Mouse (Mus musculus): ENCODE measurements around the gene Pou6f2. TPM values are rescaled to one million over a fixed set of nuclear protein-coding genes. Genes with fewer than 3 reads are reported as not detected.

Gene Pou6f2
- 1.5 and 2.3 TPM in 2 replicates for polyA plus RNA-seq (2016; fragmentation: Nextera tagmentation; extraction: Ambion mirVana)

DNA sequence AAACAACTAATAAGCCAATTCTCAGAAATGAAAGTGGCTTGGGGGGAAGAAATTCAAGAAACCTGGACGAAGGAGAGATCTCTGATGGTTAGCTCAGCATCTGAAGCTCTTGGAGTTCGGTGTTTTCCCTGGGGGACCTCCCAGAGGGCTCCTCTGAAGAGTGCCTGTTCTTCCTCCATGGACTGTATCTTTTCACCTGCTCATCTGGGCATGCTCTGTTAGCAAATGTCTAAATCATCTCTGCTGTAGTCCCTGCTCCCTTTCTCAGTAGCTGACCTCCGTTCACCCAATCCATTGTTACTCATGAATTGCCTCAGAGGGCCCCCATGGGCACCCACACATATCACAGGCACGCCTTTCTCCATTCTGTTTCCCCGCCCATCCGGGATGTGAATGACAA, at the start of gene Pou6f2:
Gene Pou6f2, minus strand, starts transcription at position 101 of the 400 bp plus-strand sequence.
- no peak within 1 kb of the TSS for H3K4me3 ChIP-seq
- H3K36me3 ChIP-seq: no peaks in the 10 kb centered on the region
- H3K27ac ChIP-seq: no peak within 1 kb of the TSS
- no peaks in the 10 kb centered on the region for H3K4me1 ChIP-seq
- DNase-seq (ENCODE audit: low spot score): no peak
- no peaks in the 10 kb centered on the region for H3K27me3 ChIP-seq (ENCODE audit: insufficient read depth, poor library complexity, severe bottlenecking)
- WGBS: 73% methylated on average over 6 of the region's 6 CpGs
- no peaks in the 10 kb centered on the region for H3K9me3 ChIP-seq

DNA sequence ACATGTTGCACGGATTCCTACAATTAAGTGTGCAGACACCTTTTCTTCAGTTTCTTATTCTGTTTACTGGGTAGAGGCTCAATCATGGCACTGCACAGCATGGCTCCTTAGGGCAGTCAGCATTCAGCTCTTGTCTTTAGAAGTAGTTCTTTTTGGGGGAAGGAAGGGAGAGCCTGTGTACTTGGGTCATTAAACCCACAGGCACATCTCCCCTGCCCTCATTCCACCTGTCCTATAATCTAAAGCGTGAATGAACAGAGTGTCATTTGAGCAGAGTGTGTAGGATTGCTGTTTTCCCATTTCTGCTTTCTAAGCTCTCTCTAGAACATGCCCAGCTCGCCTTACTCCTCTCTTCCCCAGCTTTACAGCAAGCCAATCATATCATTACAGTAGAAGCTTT, 42.4 kb upstream of the Pou6f2 start:
- no peak overlapping the region for H3K4me3 ChIP-seq
- no peaks in the 10 kb centered on the region for H3K27me3 ChIP-seq (ENCODE audit: insufficient read depth, poor library complexity, severe bottlenecking)
- no peak for DNase-seq (ENCODE audit: low spot score)
- H3K27ac ChIP-seq: no peak overlapping the region
- H3K4me1 ChIP-seq: no peaks in the 10 kb centered on the region
- H3K36me3 ChIP-seq: no peaks in the 10 kb centered on the region
- 72% methylated on average over 3 of the region's 3 CpGs for WGBS
- no peaks in the 10 kb centered on the region for H3K9me3 ChIP-seq

DNA sequence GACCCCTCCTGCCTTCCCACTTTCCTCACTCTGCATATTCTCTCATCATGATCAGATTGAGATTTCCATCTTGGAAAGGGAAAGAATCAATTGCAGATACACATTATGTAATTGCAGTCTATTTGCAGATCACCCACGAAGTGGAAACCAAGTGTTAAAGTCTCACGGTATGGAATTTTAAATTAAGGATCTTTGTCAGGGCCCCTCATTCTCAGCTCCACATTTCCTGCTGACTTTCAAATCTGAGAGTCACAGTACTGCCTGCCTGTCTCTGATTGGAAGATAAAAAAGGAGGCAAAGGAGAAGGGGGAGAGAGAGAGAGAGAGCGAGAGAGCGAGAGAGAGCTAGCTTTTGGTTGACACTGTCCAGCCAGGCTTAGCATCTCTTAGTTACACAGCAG, 9.8 kb downstream of the Pou6f2 start:
- Histone ChIP-seq H3K4me3 (no peak overlapping the region), H3K27ac (no peak overlapping the region), H3K4me1 (no peaks in the 10 kb centered on the region), H3K9me3 (no peaks in the 10 kb centered on the region), H3K36me3 (no peaks in the 10 kb centered on the region), H3K27me3 (ENCODE audit: insufficient read depth, poor library complexity, severe bottlenecking) (no peaks in the 10 kb centered on the region)
- WGBS: 77% methylated on average over 4 of the region's 4 CpGs
- DNase-seq (ENCODE audit: low spot score): no peak

DNA sequence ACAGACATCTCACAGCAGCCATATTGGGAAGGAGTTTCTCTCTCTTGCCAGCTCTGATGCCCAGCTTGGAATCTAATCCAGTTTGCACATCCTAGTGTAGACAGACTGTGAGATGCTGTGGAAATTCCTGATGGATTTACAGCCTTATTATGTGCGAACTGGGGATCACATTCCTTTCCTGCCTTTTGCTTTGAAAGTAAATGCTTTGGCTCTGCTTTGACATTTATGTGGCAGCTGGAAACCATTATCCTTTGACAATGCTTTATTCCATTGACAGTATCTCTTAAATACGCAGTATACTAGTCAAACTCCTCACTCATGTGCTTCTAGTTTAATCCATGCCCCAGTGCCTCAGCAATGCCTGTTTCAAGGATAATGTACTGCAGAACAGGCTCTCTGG, 34.1 kb downstream of the Pou6f2 start:
- DNase-seq (ENCODE audit: low spot score): no peak
- Histone ChIP-seq H3K27me3 (ENCODE audit: insufficient read depth, poor library complexity, severe bottlenecking) (no peaks in the 10 kb centered on the region), H3K9me3 (no peaks in the 10 kb centered on the region), H3K36me3 (no peaks in the 10 kb centered on the region), H3K4me1 (no peaks in the 10 kb centered on the region), H3K27ac (no peak overlapping the region), H3K4me3 (no peak overlapping the region)
- WGBS: 62% methylated on average over 2 of the region's 2 CpGs

DNA sequence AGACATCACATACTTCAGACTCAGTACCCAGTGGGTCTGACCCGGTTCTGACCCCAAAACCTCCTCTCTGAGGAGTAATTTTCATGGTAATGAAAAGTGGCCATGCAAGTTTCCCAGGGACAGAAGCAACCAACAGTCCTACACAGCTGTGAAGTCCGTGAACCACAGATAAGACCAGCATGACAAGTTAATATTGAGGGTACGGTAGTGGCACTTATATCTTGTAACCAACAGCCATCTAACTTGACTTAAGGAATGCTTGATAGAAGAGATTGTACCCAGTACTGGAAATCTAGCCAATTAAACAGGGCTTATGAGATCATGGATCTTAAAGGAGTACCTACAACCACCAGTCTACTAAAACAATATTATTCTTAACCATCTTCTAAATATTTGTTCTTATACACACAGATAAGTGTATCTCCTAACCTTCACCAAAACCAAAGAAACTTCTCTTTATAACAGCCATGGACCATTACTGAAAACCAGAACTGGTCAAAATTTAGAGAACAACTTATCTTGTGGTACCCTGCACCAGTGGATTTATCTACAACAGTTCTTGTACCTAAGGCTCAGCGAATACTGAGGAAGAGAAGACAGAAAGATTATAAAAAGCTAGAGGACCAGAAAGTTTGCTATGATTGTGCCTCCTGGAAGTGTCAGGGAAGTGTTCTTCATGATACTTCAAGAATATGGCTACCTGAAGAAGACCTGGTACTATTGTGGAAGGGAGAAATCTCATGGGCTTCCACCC, 52.7 kb downstream of the Pou6f2 start:
- Histone ChIP-seq H3K27me3 (ENCODE audit: insufficient read depth, poor library complexity, severe bottlenecking) (no peaks in the 10 kb centered on the region), H3K9me3 (no peaks in the 10 kb centered on the region), H3K4me1 (no peaks in the 10 kb centered on the region), H3K27ac (no peak overlapping the region), H3K36me3 (no peaks in the 10 kb centered on the region), H3K4me3 (no peak overlapping the region)
- 73% methylated on average over 4 of the region's 4 CpGs for WGBS
- no peak for DNase-seq (ENCODE audit: low spot score)

DNA sequence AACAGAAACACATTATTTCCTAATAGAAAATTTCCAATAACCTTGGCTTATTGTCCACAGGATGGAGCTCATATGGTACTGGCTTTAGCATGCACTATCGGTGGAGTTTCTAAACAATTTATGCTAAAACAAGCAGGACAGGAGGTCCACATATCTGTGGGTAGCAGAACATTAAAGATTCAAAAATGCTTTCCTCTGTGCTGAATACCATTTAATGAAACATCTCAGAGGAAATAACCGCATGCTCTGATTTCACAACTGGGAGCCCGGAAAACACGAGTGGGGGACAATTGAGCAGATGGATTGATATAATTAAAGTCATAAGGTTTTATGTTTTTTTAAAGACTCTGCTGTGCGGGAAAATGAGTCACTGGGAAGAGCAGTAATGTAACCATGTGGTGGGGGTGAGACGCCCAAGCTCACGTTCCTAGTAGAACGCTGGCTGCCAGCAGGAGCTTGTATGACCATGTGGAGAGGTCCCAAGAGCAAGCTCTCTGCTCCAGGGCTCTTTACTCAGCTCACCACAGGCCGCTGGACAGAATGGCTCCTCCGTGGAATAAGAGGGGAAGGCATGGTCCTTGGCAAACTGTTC, 58.5 kb downstream of the Pou6f2 start:
- Histone ChIP-seq H3K4me3 (no peak overlapping the region), H3K9me3 (no peaks in the 10 kb centered on the region), H3K27me3 (ENCODE audit: insufficient read depth, poor library complexity, severe bottlenecking) (no peaks in the 10 kb centered on the region), H3K4me1 (peaks cover 5% of the 10 kb centered on the region; the same call in 1 of the 2 replicates), H3K36me3 (no peaks in the 10 kb centered on the region), H3K27ac (no peak overlapping the region)
- no peak for DNase-seq (ENCODE audit: low spot score)
- 82% methylated on average over 10 of the region's 10 CpGs for WGBS

DNA sequence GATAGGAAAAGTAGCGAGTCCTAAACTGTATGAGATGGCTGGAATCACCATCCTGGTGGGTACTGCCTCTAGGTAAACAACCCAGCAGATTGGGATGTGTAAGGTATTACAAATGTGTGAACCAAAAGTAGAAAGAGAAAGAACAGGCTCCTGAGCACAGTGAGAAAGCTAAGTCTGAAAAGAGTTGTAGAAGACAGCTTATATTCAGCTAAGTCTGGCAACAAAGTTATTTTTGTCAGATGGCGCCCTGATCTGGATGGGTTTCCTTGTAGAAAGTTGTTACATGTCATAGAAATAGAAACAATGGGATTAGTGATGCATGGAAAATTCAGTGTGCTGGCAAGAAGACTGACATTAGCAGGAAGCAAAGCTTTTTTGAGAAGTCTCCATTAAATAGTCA, 59.5 kb downstream of the Pou6f2 start:
- Histone ChIP-seq H3K27me3 (ENCODE audit: insufficient read depth, poor library complexity, severe bottlenecking) (no peaks in the 10 kb centered on the region), H3K27ac (no peak overlapping the region), H3K9me3 (no peaks in the 10 kb centered on the region), H3K36me3 (no peaks in the 10 kb centered on the region), H3K4me1 (peaks cover 5% of the 10 kb centered on the region; the same call in 1 of the 2 replicates), H3K4me3 (no peak overlapping the region)
- DNase-seq (ENCODE audit: low spot score): no peak
- 64% methylated on average over 2 of the region's 2 CpGs for WGBS

DNA sequence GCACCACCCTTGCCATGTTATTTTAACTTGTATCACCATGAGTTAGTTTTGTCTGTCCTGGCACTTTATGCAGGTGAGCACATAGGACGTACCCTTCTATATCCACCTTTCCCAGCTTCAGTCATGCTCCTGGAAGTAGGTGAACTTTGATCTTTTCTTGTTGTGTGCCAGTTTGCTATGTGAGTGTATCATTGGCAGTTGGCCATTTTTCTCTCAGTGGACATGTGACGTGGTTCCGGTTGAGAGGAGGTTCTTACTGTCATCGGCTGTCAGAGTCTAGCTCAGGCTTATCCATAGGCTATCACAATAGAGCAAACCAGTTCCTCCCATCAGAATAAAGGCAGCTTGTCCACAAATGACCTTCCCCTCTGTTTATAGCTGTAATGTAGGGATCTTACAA, 63.5 kb downstream of the Pou6f2 start:
- Histone ChIP-seq H3K4me3 (no peak overlapping the region), H3K27me3 (ENCODE audit: insufficient read depth, poor library complexity, severe bottlenecking) (no peaks in the 10 kb centered on the region), H3K27ac (no peak overlapping the region), H3K9me3 (no peaks in the 10 kb centered on the region), H3K4me1 (peaks cover 5% of the 10 kb centered on the region; the same call in 1 of the 2 replicates), H3K36me3 (no peaks in the 10 kb centered on the region)
- DNase-seq (ENCODE audit: low spot score): no peak
- WGBS: 83% methylated on average over 4 of the region's 4 CpGs

DNA sequence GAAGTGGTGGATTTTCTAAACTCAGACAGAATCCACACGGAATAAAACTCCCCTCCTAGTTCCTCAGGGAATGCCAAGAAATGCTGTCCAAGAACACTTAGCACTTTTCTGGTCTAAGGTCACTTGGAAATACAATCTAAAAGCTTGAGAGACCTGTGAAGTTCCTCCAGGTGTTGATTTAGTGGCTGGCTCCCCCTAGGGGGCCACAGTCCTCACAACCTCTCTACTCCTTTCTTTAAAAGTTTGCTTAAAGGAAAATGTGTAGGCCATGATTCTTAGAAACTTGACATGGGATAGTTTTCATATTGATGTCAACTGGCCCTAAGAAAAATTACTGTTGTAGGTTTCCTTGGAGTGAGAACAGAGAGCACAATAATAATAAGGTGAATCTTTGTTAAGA, 64.9 kb downstream of the Pou6f2 start:
- DNase-seq (ENCODE audit: low spot score): no peak
- H3K4me3 ChIP-seq: no peak overlapping the region
- no peaks in the 10 kb centered on the region for H3K27me3 ChIP-seq (ENCODE audit: insufficient read depth, poor library complexity, severe bottlenecking)
- no peaks in the 10 kb centered on the region for H3K9me3 ChIP-seq
- H3K27ac ChIP-seq: no peak overlapping the region
- H3K36me3 ChIP-seq: no peaks in the 10 kb centered on the region
- H3K4me1 ChIP-seq: peaks cover 3% of the 10 kb centered on the region; the same call in 1 of the 2 replicates
- WGBS: 52% methylated on average over 1 of the region's 1 CpGs

DNA sequence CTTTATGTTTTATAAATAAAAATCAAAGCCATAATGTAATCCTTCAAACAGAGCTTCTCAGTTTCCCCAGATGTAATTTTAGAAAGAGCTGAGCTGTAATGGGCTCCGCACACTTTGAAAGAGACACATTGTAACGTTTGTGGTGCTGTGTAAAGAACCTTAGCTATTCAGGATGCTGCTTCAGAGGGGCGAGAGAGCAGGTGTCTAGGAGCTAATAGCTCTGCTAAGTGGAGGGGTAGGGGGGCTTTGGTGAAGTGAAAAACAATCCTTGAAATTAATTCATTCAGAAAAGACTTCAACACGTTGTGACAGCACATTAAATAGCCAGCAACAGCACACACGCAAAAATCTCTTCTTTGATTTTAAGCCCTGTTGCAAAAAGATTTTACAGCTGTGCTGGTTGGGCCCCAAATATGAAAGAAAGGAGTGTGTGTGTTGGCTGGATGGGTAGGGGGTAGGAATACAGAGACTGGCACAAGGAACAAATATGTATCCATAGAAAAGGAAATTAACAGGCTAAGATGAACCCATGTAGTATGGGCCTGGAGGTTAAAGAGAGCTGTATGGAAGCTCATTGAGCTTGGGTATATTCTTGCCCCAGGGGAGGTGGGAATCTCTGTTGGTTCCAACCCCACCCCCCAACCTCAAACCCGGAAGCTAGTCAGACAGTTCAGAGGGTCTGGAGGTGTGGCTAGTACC, 73.4 kb downstream of the Pou6f2 start:
- 68% methylated on average over 6 of the region's 6 CpGs for WGBS
- H3K9me3 ChIP-seq: no peaks in the 10 kb centered on the region
- H3K4me1 ChIP-seq: no peaks in the 10 kb centered on the region
- H3K4me3 ChIP-seq: no peak overlapping the region
- DNase-seq (ENCODE audit: low spot score): no peak
- no peaks in the 10 kb centered on the region for H3K36me3 ChIP-seq
- no peaks in the 10 kb centered on the region for H3K27me3 ChIP-seq (ENCODE audit: insufficient read depth, poor library complexity, severe bottlenecking)
- no peak overlapping the region for H3K27ac ChIP-seq

DNA sequence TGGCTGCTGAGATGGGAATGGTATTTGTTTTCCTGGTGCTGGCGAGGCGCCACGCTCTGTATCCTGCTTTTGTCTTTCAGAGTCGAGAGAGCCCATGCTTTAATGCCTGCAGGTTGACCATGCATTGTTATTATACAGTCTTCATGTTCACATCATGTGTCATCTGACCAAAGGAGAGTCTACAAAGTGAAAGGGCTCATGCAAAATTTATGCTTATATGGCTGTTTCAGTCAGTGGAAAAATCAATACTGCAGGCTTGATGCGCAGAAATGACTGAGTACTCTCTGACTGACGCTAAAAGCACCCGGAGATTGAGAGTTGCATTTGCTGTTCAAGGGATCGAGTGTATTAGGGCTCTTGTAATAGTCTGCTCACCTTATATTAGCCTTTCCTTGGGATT, 74.1 kb downstream of the Pou6f2 start:
- Histone ChIP-seq H3K9me3 (no peaks in the 10 kb centered on the region), H3K27ac (no peak overlapping the region), H3K36me3 (no peaks in the 10 kb centered on the region), H3K27me3 (ENCODE audit: insufficient read depth, poor library complexity, severe bottlenecking) (no peaks in the 10 kb centered on the region), H3K4me1 (no peaks in the 10 kb centered on the region), H3K4me3 (no peak overlapping the region)
- 81% methylated on average over 8 of the region's 8 CpGs for WGBS
- no peak for DNase-seq (ENCODE audit: low spot score)

DNA sequence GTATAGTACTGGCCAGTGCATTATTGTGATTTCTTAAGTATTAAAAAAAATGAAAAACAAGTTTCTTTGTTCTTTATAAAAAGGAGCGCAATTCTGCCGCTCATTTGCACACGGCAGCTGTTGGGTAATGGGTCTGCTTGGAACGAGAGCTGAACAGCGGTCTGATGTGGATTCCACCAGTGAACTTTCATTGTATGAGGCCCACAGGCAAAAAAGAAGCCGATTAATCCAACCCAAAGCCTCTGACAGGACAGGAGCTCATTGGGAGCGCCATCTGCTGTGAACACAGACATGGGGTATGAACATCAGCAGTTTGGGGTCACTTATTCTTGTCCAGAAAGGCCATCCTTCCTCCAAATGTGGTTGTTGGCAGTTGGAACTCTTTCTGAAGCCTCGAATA, 84.9 kb downstream of the Pou6f2 start:
- Histone ChIP-seq H3K27ac (no peak overlapping the region), H3K4me1 (no peaks in the 10 kb centered on the region), H3K36me3 (no peaks in the 10 kb centered on the region), H3K27me3 (ENCODE audit: insufficient read depth, poor library complexity, severe bottlenecking) (no peaks in the 10 kb centered on the region), H3K4me3 (no peak overlapping the region), H3K9me3 (no peaks in the 10 kb centered on the region)
- 77% methylated on average over 8 of the region's 8 CpGs for WGBS
- DNase-seq (ENCODE audit: low spot score): no peak

DNA sequence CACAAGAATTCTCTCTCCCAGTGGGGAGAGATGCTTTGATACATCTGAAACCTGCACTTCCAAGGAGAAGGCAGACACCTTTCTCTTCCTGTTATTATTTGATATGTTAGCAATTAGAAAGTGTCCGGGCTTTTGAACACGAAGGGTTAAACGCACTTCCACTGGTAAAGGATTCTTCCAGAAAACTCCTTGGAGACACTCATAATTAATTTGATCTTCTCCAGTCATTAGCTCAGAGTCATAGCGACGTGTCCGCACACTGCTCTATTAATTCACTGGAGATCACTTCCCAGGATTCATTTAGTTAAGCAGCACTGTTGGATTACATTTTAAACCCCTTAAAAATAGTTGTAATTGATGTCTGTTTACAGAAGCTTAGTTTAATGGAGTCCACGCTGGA, 88.5 kb downstream of the Pou6f2 start:
- DNase-seq (ENCODE audit: low spot score): no peak
- H3K4me1 ChIP-seq: no peaks in the 10 kb centered on the region
- H3K27me3 ChIP-seq (ENCODE audit: insufficient read depth, poor library complexity, severe bottlenecking): no peaks in the 10 kb centered on the region
- WGBS: 80% methylated on average over 7 of the region's 7 CpGs
- no peak overlapping the region for H3K27ac ChIP-seq
- H3K36me3 ChIP-seq: no peaks in the 10 kb centered on the region
- no peaks in the 10 kb centered on the region for H3K9me3 ChIP-seq
- H3K4me3 ChIP-seq: no peak overlapping the region
